Mouse (Mus musculus): ENCODE results near the gene Klrb1.
"Not testable (repeated sequence)": the region's sequence is repeated elsewhere in the genome, so short reads cannot be mapped to it uniquely, and the experiment has no call there.

DNA sequence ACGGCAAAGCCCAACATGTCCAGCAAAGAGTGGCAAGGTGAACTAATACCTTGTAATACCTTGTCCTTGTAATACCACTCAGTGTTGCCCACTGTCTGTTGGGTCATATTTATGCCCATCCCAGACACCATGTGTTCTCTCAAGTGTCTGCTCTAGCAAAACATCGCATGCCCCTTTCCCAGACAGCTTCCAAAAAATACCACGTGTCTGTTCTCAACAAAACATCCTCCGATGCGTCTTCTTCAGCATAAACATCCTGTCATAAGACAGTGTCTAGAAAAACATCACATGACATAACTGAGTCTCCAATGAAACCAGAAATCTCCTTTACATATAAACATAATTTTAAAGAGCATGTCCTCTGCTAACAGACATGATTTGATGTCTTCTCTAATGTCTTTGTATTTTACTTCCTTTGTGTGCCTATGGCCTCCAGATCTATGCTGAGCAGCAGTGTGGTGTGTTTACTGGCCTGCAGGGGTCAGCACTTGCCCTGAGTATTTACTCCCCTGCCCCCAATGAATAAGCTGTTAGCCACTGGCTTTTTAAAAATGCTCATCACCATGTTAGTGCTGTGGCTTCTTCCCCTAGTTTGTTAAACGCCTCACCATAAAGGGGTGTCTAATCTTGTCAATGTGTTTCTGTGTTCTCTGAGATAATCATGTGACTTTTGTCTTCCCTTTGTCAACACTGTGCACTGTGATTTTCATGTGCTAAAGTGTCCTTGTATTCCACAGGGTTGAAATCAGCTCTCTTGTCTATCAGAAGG lies 43.8 kb upstream of the Klrb1 start:
- TF ChIP-seq GATA1 (IDR thresholded peaks at IDR 0.05; ENCODE audit: borderline replicate concordance, low read length); FLI1 (IDR thresholded peaks at IDR 0.05; ENCODE audit: low read length): not testable (repeated sequence)
